ENCODE assay signal across 18 mouse cellular contexts in genomic region chr19:59585835-59586234, GRCm38 (mm10).
DNase-seq lines count a peak whose midpoint lies in the region; ATAC-seq and TF ChIP-seq lines count a peak whose summit lies in the region.
"Had no signal": no experiment of that assay in that cellular context is flagged by ENCODE, and none has a peak within 500 bp of the region (broad histone marks: within the 10 kb centered on the region; RNA-seq: fewer than 3 reads in every experiment).

No protein-coding gene starts in this region.

- ATAC-seq in heart, embryonic 14.5 days (ENCODE audit: insufficient number of reproducible peaks, insufficient read depth, low FRiP score, low read depth), result 0 out of 2 replicates have a peak, but pooled peaks have one; percentile 24
- ATAC-seq in lung, embryonic 16.5 days (ENCODE audit: low read depth), result peak; percentile 63; the same call in 1 of the 2 replicates
- ATAC-seq: forebrain, embryonic 15.5 days; intestine, embryonic 15.5 days; midbrain, embryonic 15.5 days had no signal

- H3K9me3 ChIP-seq in heart, embryonic 14.5 days (ENCODE audit: control insufficient read depth, low read length), result no peaks in the 10 kb centered on the region
- no peaks in the 10 kb centered on the region for H3K9me3 ChIP-seq in ES-Bruce4 (replicated peaks; ENCODE audit: control insufficient read depth, insufficient read depth, low read length, poor library complexity, severe bottlenecking)
- no peaks in the 10 kb centered on the region for H3K9me3 ChIP-seq in lung, embryonic 16.5 days (ENCODE audit: control insufficient read depth, low read length)
- H3K9me3 ChIP-seq: embryonic facial prominence, embryonic 15.5 days; forebrain, embryonic 15.5 days; intestine, embryonic 15.5 days; midbrain, embryonic 15.5 days had no signal

- no peaks in the 10 kb centered on the region for H3K27me3 ChIP-seq in heart, embryonic 14.5 days (ENCODE audit: control insufficient read depth, insufficient read depth, low read length)
- no peaks in the 10 kb centered on the region for H3K27me3 ChIP-seq in ES-Bruce4 (ENCODE audit: control insufficient read depth, insufficient read depth, low read length, poor library complexity, severe bottlenecking)
- no peaks in the 10 kb centered on the region for H3K27me3 ChIP-seq in lung, embryonic 16.5 days (ENCODE audit: control insufficient read depth, insufficient read depth, low read depth, low read length)
- H3K27me3 ChIP-seq: embryonic facial prominence, embryonic 15.5 days; intestine, embryonic 15.5 days had no signal

- 43% methylated on average over 4 of the region's 4 CpGs for WGBS in heart, embryonic 14.5 days
- 15% methylated on average over 4 of the region's 4 CpGs for WGBS in lung, embryonic 16.5 days

- no peak overlapping the region for H3K9ac ChIP-seq in heart, embryonic 14.5 days (ENCODE audit: low read length)
- H3K9ac ChIP-seq in ES-Bruce4 (ENCODE audit: low read depth, poor library complexity, severe bottlenecking), result no peak overlapping the region
- no peak overlapping the region for H3K9ac ChIP-seq in lung, embryonic 16.5 days (ENCODE audit: low read length)
- H3K9ac ChIP-seq: embryonic facial prominence, embryonic 15.5 days; forebrain, embryonic 15.5 days; intestine, embryonic 15.5 days; midbrain, embryonic 15.5 days had no signal

- TF ChIP-seq POLR2A in ES-Bruce4 (IDR thresholded peaks at IDR 0.05; ENCODE audit: insufficient read depth, low read length), result no peak

- no peak overlapping the region for H3K27ac ChIP-seq in heart, embryonic 14.5 days (replicated peaks in 1 of 2; ENCODE audit: control insufficient read depth in 1 of 2, insufficient read depth in 1 of 2, low read depth in 2 of 2, low read length in 2 of 2)
- peak overlapping the region; percentile 42; the same call in 1 of the 2 replicates for H3K27ac ChIP-seq in ES-Bruce4 (ENCODE audit: insufficient read depth, low read length)
- no peak overlapping the region for H3K27ac ChIP-seq in lung, embryonic 16.5 days (ENCODE audit: low read length)
- H3K27ac ChIP-seq: embryonic facial prominence, embryonic 15.5 days; forebrain, embryonic 15.5 days; gastrocnemius, adult 2 months; intestine, embryonic 15.5 days; macrophage; midbrain, embryonic 15.5 days had no signal

- no peak for DNase-seq in heart, postnatal 36 days
- peak; percentile 32 for DNase-seq in embryo, embryonic 10.5 days (ENCODE audit: low spot score)
- no peak for DNase-seq in layer of hippocampus, adult 9-10 months (ENCODE audit: low spot score)
- DNase-seq in heart, adult 11 months, result no peak
- no peak for DNase-seq in adrenal gland, postnatal 10 days
- DNase-seq: B cell, adult 2 months; cerebellum, postnatal 14 days; gastrocnemius, adult 2 months; kidney, postnatal 10 days; layer of hippocampus, adult 9-11 months had no signal

- intact Hi-C loops in heart, postnatal 36 days (cut with DNase I), result no loop called here

- H3K36me3 ChIP-seq in heart, embryonic 14.5 days (ENCODE audit: control insufficient read depth, insufficient read depth, low read length), result no peaks in the 10 kb centered on the region
- H3K36me3 ChIP-seq in ES-Bruce4 (ENCODE audit: control insufficient read depth, insufficient read depth, low read length, poor library complexity, severe bottlenecking), result no peaks in the 10 kb centered on the region
- H3K36me3 ChIP-seq in lung, embryonic 16.5 days (ENCODE audit: control insufficient read depth, insufficient read depth, low read length), result no peaks in the 10 kb centered on the region
- H3K36me3 ChIP-seq: embryonic facial prominence, embryonic 15.5 days; forebrain, embryonic 15.5 days; intestine, embryonic 15.5 days; midbrain, embryonic 15.5 days had no signal

- no peak for TF ChIP-seq CTCF in ES-Bruce4 (IDR thresholded peaks at IDR 0.05; ENCODE audit: low read depth, low read length)

- no peaks in the 10 kb centered on the region; a peak in 1 of 4 replicates for H3K4me1 ChIP-seq in heart, embryonic 14.5 days (ENCODE audit: control insufficient read depth in 2 of 2, insufficient read depth in 2 of 2, low read length in 2 of 2)
- peaks cover 8% of the 10 kb centered on the region for H3K4me1 ChIP-seq in ES-Bruce4 (ENCODE audit: control insufficient read depth, insufficient read depth, low read length)
- peaks cover 3% of the 10 kb centered on the region; the same call in 1 of the 2 replicates for H3K4me1 ChIP-seq in lung, embryonic 16.5 days (replicated peaks; ENCODE audit: control insufficient read depth, insufficient read depth, low read length)

- H3K4me3 ChIP-seq in heart, embryonic 14.5 days (ENCODE audit: control insufficient read depth in 1 of 2, insufficient read depth in 1 of 2, low read depth in 1 of 2, low read length in 2 of 2), result no peak overlapping the region
- H3K4me3 ChIP-seq in ES-Bruce4 (ENCODE audit: low read depth, low read length), result no peak overlapping the region
- no peak overlapping the region for H3K4me3 ChIP-seq in lung, embryonic 16.5 days (ENCODE audit: low read length)
- H3K4me3 ChIP-seq: embryonic facial prominence, embryonic 15.5 days; forebrain, embryonic 15.5 days; gastrocnemius, adult 2 months; intestine, embryonic 15.5 days; midbrain, embryonic 15.5 days had no signal

- TF ChIP-seq EP300 in ES-Bruce4 (IDR thresholded peaks at IDR 0.05; ENCODE audit: insufficient read depth, low read depth, low read length), result peak; percentile 86

- no peak overlapping the region for H3K4me2 ChIP-seq in heart, embryonic 14.5 days (ENCODE audit: low read length)
- H3K4me2 ChIP-seq in lung, embryonic 16.5 days (ENCODE audit: low read depth, low read length), result no peak overlapping the region
- H3K4me2 ChIP-seq: embryonic facial prominence, embryonic 15.5 days; forebrain, embryonic 15.5 days; intestine, embryonic 15.5 days; midbrain, embryonic 15.5 days had no signal
